Mouse (Mus musculus): ENCODE measurements around the gene Metap2. TPM values are rescaled to one million over a fixed set of nuclear protein-coding genes. Genes with fewer than 3 reads are reported as not detected.
"Not testable (repeated sequence)": the region's sequence is repeated elsewhere in the genome, so short reads cannot be mapped to it uniquely, and the experiment has no call there.

Gene Metap2
- polyA plus RNA-seq, 1 experiment, result 9.5 TPM

GRCm38 (mm10) chr10:93856095-93856494 lies 40.8 kb downstream of the Metap2 start:
- Histone ChIP-seq H3K36me3 (ENCODE audit: control insufficient read depth, insufficient read depth, low read length) (peaks cover 12% of the 10 kb centered on the region), H3K4me1 (ENCODE audit: control insufficient read depth, insufficient read depth, insufficient read length, low read length) (no peaks in the 10 kb centered on the region), H3K4me3 (ENCODE audit: low read depth, low read length) (no peak overlapping the region), H3K27ac (ENCODE audit: insufficient read depth, low read depth, low read length) (no peak overlapping the region), H3K27me3 (ENCODE audit: control insufficient read depth, insufficient read depth, low read length) (no peaks in the 10 kb centered on the region)
- 85% methylated on average over 6 of the region's 6 CpGs for WGBS
- TF ChIP-seq POLR2A (IDR thresholded peaks at IDR 0.05; ENCODE audit: low read depth, low read length), result no peak

DNA sequence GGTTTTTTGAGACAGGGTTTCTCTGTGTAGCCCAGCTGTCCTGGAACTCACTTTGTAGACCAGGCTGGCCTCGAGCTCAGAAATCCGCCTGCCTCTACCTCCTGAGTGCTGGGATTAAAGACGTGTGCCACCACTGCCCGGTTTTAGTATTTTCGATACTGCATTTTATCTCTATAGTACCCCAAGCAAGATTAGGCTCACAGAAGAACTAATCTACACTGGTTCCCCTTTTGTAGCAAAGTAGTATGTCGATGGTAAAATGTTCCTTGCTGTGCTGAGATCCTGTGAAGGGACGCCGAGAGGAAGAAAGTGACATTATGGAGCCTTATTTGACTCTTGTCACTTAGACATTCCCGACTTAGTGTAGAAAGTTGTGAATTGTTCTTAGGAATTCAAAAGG lies 41.8 kb downstream of the Metap2 start:
- H3K36me3 ChIP-seq (ENCODE audit: control insufficient read depth, insufficient read depth, low read length), result peaks cover 8% of the 10 kb centered on the region
- TF ChIP-seq POLR2A (IDR thresholded peaks at IDR 0.05; ENCODE audit: low read depth, low read length) (no peak), CTCF (IDR thresholded peaks at IDR 0.05; ENCODE audit: extremely low read depth, insufficient read length, insufficient replicate concordance, low read depth, low read length) (no peak)
- no peaks in the 10 kb centered on the region for H3K4me1 ChIP-seq (ENCODE audit: control insufficient read depth, insufficient read depth, insufficient read length, low read length)
- no peak overlapping the region for H3K27ac ChIP-seq (ENCODE audit: insufficient read depth, low read depth, low read length)
- H3K27me3 ChIP-seq (ENCODE audit: control insufficient read depth, insufficient read depth, low read length), result no peaks in the 10 kb centered on the region
- no peak overlapping the region for H3K4me3 ChIP-seq (ENCODE audit: low read depth, low read length)
- WGBS, result 80% methylated on average over 9 of the region's 9 CpGs

DNA sequence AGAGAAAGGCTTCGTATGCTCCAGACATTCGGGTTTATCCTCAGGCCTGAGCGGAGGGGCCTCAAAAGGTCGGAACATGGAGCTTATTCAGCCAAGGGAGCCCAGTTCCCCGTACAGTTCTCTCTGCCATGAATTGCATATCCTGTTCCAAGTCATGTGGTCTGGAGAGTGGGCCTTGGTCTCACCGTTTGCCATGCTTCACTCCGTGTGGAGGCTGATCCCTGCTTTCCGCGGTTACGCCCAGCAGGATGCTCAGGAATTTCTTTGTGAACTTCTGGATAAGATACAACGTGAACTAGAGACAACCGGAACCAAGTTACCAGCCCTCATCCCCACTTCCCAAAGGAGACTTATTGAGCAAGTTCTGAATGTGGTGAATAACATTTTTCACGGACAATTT lies 50.2 kb downstream of the Metap2 start:
- TF ChIP-seq CTCF (IDR thresholded peaks at IDR 0.05; ENCODE audit: extremely low read depth, insufficient read length, insufficient replicate concordance, low read depth, low read length) (no peak), POLR2A (IDR thresholded peaks at IDR 0.05; ENCODE audit: low read depth, low read length) (no peak)
- WGBS, result 96% methylated on average over 13 of the region's 13 CpGs
- no peak overlapping the region for H3K27ac ChIP-seq (ENCODE audit: insufficient read depth, low read depth, low read length)

DNA sequence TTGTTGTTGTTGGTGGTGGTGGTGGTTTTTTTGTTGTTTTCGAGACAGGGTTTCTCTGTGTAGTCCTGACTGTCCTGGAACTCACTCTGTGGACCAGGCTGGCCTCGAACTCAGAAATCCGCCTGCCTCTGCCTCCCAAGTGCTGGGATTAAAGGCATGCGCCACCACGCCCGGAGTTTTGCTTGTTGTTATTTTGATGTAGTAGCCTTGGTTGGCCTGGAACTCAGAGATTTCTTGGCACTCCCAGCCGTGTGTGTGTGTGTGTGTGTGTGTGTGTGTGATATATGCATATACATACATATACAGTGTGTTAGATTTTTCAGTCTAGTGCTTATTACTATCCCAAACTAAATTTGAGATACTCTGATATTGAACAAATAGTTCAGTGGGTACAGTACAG lies 61.8 kb downstream of the Metap2 start:
- not testable (repeated sequence) for H3K4me1 ChIP-seq (ENCODE audit: control insufficient read depth, insufficient read depth, insufficient read length, low read length); H3K27ac ChIP-seq (ENCODE audit: insufficient read depth, low read depth, low read length); H3K36me3 ChIP-seq (ENCODE audit: control insufficient read depth, insufficient read depth, low read length); H3K4me3 ChIP-seq (ENCODE audit: low read depth, low read length)
- peaks cover 47% of the 10 kb centered on the region for H3K27me3 ChIP-seq (ENCODE audit: control insufficient read depth, insufficient read depth, low read length)
- 80% methylated on average over 7 of the region's 7 CpGs for WGBS

More for the DNA sequence above, 50.2 kb downstream of the Metap2 start:
- no peak overlapping the region for H3K4me3 ChIP-seq (ENCODE audit: low read depth, low read length)
- no peaks in the 10 kb centered on the region for H3K4me1 ChIP-seq (ENCODE audit: control insufficient read depth, insufficient read depth, insufficient read length, low read length)
- no peaks in the 10 kb centered on the region for H3K27me3 ChIP-seq (ENCODE audit: control insufficient read depth, insufficient read depth, low read length)
- no peaks in the 10 kb centered on the region for H3K36me3 ChIP-seq (ENCODE audit: control insufficient read depth, insufficient read depth, low read length)

DNA sequence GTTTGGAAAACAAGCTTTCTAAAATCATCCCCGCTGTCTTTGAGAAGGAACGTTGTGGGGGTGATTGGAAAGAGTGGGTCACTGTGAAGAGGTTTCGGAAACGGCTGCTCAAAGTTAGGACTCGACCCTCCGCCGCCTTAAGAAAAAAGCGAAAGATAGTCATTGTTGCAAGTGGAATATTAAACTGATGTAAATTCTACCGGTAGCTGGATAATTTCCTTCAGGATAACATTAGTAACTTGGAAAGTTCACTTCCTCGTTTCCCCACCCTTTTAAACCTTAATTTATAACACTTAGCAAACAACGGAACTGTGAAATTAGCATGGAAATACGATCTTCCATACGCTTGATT lies 62.5 kb downstream of the Metap2 start:
- TF ChIP-seq POLR2A (IDR thresholded peaks at IDR 0.05; ENCODE audit: low read depth, low read length) (no peak), CTCF (IDR thresholded peaks at IDR 0.05; ENCODE audit: extremely low read depth, insufficient read length, insufficient replicate concordance, low read depth, low read length) (no peak)
- Histone ChIP-seq H3K4me1 (ENCODE audit: control insufficient read depth, insufficient read depth, insufficient read length, low read length) (peaks cover 8% of the 10 kb centered on the region; the same call in 1 of the 2 replicates), H3K27ac (ENCODE audit: insufficient read depth, low read depth, low read length) (no peak overlapping the region), H3K36me3 (ENCODE audit: control insufficient read depth, insufficient read depth, low read length) (no peaks in the 10 kb centered on the region), H3K27me3 (ENCODE audit: control insufficient read depth, insufficient read depth, low read length) (peaks cover 52% of the 10 kb centered on the region), H3K4me3 (ENCODE audit: low read depth, low read length) (peak overlapping the region; percentile 67)
- 7% methylated on average over 13 of the region's 13 CpGs for WGBS

DNA sequence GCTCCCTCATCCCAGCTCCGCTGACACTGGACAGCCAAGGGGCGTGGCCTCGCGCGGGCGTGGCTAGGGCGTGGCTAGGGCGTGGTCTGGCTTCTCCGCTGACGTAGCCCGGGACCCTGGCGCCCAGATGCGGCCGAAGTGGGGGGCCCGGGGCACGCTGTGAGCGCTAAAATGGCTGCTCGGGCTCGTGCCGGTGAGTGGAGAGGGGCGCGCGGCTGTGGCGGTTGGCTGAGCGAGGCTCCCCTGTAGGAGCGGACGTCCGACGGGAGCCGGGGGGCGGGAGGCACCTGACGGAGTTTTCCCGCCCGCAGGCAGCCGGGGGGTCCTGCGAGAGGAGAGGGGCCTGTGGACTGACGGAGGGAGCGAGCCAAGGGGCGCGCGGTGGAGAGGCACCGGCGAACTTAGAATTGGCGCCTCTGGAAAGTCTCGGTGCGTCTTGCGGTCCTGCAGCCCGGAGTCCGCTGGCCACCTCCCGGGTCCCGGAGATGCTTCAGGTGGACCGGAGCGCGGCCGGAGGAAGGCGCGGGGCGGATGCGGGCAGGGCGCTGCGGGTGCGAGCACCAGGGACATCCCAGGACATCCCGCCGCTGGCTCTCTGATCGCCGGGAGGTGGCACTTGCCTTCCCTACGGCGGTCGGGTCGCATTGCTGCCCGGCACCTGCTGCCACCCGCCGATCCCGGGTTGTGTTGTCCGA lies 63.0 kb downstream of the Metap2 start:
- H3K27ac ChIP-seq (ENCODE audit: insufficient read depth, low read depth, low read length), result no peak overlapping the region
- peak overlapping the region; percentile 67 for H3K4me3 ChIP-seq (ENCODE audit: low read depth, low read length)
- WGBS, result 1% methylated on average over 74 of the region's 75 CpGs
- H3K4me1 ChIP-seq (ENCODE audit: control insufficient read depth, insufficient read depth, insufficient read length, low read length), result peaks cover 8% of the 10 kb centered on the region; the same call in 1 of the 2 replicates
- no peaks in the 10 kb centered on the region for H3K36me3 ChIP-seq (ENCODE audit: control insufficient read depth, insufficient read depth, low read length)
- TF ChIP-seq POLR2A (IDR thresholded peaks at IDR 0.05; ENCODE audit: low read depth, low read length) (no peak), CTCF (IDR thresholded peaks at IDR 0.05; ENCODE audit: extremely low read depth, insufficient read length, insufficient replicate concordance, low read depth, low read length) (no peak)
- H3K27me3 ChIP-seq (ENCODE audit: control insufficient read depth, insufficient read depth, low read length), result peaks cover 52% of the 10 kb centered on the region

DNA sequence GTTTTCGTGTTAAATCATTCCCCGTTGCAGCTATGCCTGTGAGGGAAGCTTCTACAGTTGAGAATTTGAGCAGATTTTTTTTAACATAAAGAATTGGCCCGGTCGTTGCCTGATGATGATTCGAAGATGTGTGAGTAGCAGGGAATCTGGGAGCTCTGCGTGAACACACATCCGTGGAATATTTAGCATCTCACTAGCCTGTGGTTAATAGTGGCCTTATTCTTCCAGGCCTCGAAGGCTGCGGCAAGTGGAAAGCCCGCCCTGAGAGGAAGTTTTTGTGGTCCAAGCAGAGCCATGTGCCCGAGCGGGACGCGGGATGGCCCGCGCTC lies 63.6 kb downstream of the Metap2 start:
- 4% methylated on average over 16 of the region's 16 CpGs for WGBS
- H3K4me1 ChIP-seq (ENCODE audit: control insufficient read depth, insufficient read depth, insufficient read length, low read length), result peaks cover 8% of the 10 kb centered on the region; the same call in 1 of the 2 replicates
- H3K27me3 ChIP-seq (ENCODE audit: control insufficient read depth, insufficient read depth, low read length), result peaks cover 52% of the 10 kb centered on the region
- H3K4me3 ChIP-seq (ENCODE audit: low read depth, low read length), result peak overlapping the region; percentile 67
- H3K27ac ChIP-seq (ENCODE audit: insufficient read depth, low read depth, low read length), result no peak overlapping the region
- TF ChIP-seq POLR2A (IDR thresholded peaks at IDR 0.05; ENCODE audit: low read depth, low read length), result no peak
- no peak for TF ChIP-seq CTCF (IDR thresholded peaks at IDR 0.05; ENCODE audit: extremely low read depth, insufficient read length, insufficient replicate concordance, low read depth, low read length)
- no peaks in the 10 kb centered on the region for H3K36me3 ChIP-seq (ENCODE audit: control insufficient read depth, insufficient read depth, low read length)

GRCm38 (mm10) chr10:93832811-93833210 lies 64.1 kb downstream of the Metap2 start:
- TF ChIP-seq CTCF (IDR thresholded peaks at IDR 0.05; ENCODE audit: extremely low read depth, insufficient read length, insufficient replicate concordance, low read depth, low read length), result no peak
- TF ChIP-seq POLR2A (IDR thresholded peaks at IDR 0.05; ENCODE audit: low read depth, low read length), result no peak
- Histone ChIP-seq H3K4me1 (ENCODE audit: control insufficient read depth, insufficient read depth, insufficient read length, low read length) (peaks cover 8% of the 10 kb centered on the region; the same call in 1 of the 2 replicates), H3K27ac (ENCODE audit: insufficient read depth, low read depth, low read length) (no peak overlapping the region), H3K27me3 (ENCODE audit: control insufficient read depth, insufficient read depth, low read length) (peaks cover 52% of the 10 kb centered on the region), H3K36me3 (ENCODE audit: control insufficient read depth, insufficient read depth, low read length) (no peaks in the 10 kb centered on the region), H3K4me3 (ENCODE audit: low read depth, low read length) (no peak overlapping the region)
- WGBS, result 42% methylated on average over 9 of the region's 9 CpGs
